Mouse (Mus musculus) intestine, postnatal 0 days (tissue): Measurements from ENCODE around the gene Scube2. TPM values are rescaled to one million over a fixed set of nuclear protein-coding genes. Genes with fewer than 3 reads are reported as not detected.

Source experiments
- ATAC-seq: fragments of 200-750 bp; cut with Nextera tagmentation; 2 replicates; pipeline ENCODE4 v1.8.0; 2017; ENCODE audit warnings: mild to moderate bottlenecking, moderate TSS enrichment, moderate library complexity
- H3K27ac ChIP-seq: fragments of 300-500 bp; sonication (generic); 2 replicates; pipeline ENCODE4 v1.5.1; 2014; ENCODE audit warnings: mild to moderate bottlenecking, low read depth, low read length, moderate library complexity
- H3K27me3 ChIP-seq: fragments of 300-500 bp; sonication (generic); replicated peaks from 2 replicates; pipeline ENCODE4 v1.6.1; 2014; ENCODE audit warnings: low read length, mixed read lengths; ENCODE audit not compliant: control insufficient read depth, insufficient read depth
- H3K36me3 ChIP-seq: fragments of 300-500 bp; sonication (generic); 2 replicates; pipeline ENCODE4 v1.6.1; 2014; ENCODE audit warnings: mild to moderate bottlenecking, moderate library complexity; ENCODE audit not compliant: control insufficient read depth, insufficient read depth
- H3K4me1 ChIP-seq: fragments of 300-500 bp; sonication (generic); replicated peaks from 2 replicates; pipeline ENCODE4 v1.6.1; 2014; ENCODE audit warnings: antibody characterized with exemption, low read length, mixed read lengths; ENCODE audit not compliant: control insufficient read depth, insufficient read depth
- H3K4me2 ChIP-seq: fragments of 300-500 bp; sonication (generic); replicated peaks from 2 replicates; pipeline ENCODE4 v1.6.1; 2014; ENCODE audit warnings: low read depth, mild to moderate bottlenecking, moderate library complexity
- H3K4me3 ChIP-seq: fragments of 300-500 bp; sonication (generic); 2 replicates; pipeline ENCODE4 v1.5.1; 2014; ENCODE audit warnings: low read depth, low read length
- H3K9ac ChIP-seq: fragments of 300-500 bp; sonication (generic); 2 replicates; pipeline ENCODE4 v1.6.1; 2014; ENCODE audit warnings: mild to moderate bottlenecking, low read depth, low read length
- H3K9me3 ChIP-seq: fragments of 300-500 bp; sonication (generic); 2 replicates; pipeline ENCODE4 v1.6.1; 2016; ENCODE audit warnings: mixed run types; ENCODE audit not compliant: control insufficient read depth
- CTCF ChIP-seq: sonication (generic); IDR thresholded peaks from 2 replicates; pipeline ENCODE4 v1.5.1; 2016; ENCODE audit warnings: low read depth, mild to moderate bottlenecking, control low read depth, antibody characterized with exemption, moderate library complexity
- WGBS: fragments of 180-500 bp; shearing (Covaris S2); extraction: QIAGEN DNeasy Blood & Tissue Kit; methylation state at CpG from one replicate; pipeline ENCODE4 v1.1.7; 2014; 5-methylcytosine and 5-hydroxymethylcytosine counted together
- polyA plus RNA-seq: library from polyadenylated mRNA; unstranded; fragments of >200 nt; fragmentation: Nextera tagmentation; extraction: Ambion mirVana; gene quantifications from 2 replicates; pipeline ENCODE4 v1.2.1, GENCODE M21; 2015

Scube2 gene
- polyA plus RNA-seq, 1 experiment from 2014 or later: 2.6 TPM

GRCm38 (mm10) chr7:109799168-109799567 lies 66.3 kb downstream of the Scube2 start:
- ATAC-seq: no peak
- Histone ChIP-seq H3K9me3 (no peaks in the 10 kb centered on the region), H3K27me3 (no peaks in the 10 kb centered on the region), H3K4me1 (no peaks in the 10 kb centered on the region), H3K4me3 (no peak overlapping the region), H3K27ac (no peak overlapping the region), H3K36me3 (no peaks in the 10 kb centered on the region), H3K4me2 (no peak overlapping the region), H3K9ac (no peak overlapping the region)
- no peak for TF ChIP-seq CTCF
- 65% methylated on average over 11 of the region's 11 CpGs for WGBS

DNA sequence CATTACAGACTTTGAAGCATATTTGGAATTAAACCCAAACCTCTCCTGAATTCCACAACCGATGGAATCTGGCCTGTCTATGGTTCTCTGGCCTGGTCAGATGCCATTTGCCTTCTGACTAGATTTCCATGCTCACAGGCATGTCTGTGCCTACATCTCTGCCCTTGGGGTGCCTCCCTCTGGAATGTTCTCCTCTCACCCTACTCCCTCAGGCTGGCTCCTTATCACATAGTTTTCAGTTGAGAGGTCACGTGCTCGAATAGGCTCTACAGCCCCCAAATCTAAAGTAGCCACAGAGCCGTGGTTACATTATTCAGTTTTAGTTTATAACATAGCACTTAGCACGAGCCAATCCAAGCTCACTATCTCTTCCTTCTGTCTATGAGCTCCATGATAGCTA lies 69.9 kb downstream of the Scube2 start:
- WGBS: 56% methylated on average over 5 of the region's 5 CpGs

DNA sequence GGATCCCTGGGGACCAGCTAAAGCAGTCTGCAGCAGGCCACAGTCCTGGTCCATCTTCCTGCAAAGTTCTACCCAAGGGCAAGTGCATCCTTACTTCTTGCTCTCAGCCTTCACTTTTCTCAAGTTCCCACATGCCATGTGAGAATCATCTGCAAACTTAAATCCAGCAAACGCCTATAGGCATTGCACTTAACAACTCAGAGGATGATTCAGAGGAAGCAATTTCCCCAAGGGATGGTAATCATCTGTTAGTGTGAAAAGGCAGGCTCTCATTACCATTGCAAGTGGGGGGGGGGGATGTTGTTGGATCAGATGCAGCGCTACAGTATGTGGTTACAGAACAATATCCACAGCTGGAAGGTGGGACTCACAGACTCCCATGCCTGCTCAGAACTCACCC lies 70.9 kb downstream of the Scube2 start:
- WGBS: 68% methylated on average over 2 of the region's 2 CpGs
- no peaks in the 10 kb centered on the region for H3K4me1 ChIP-seq
- no peak for ATAC-seq
- TF ChIP-seq CTCF: no peak
- no peak overlapping the region for H3K9ac ChIP-seq
- no peak overlapping the region for H3K4me3 ChIP-seq
- H3K27me3 ChIP-seq: no peaks in the 10 kb centered on the region
- no peak overlapping the region for H3K27ac ChIP-seq
- no peaks in the 10 kb centered on the region for H3K9me3 ChIP-seq
- no peaks in the 10 kb centered on the region for H3K36me3 ChIP-seq
- H3K4me2 ChIP-seq: no peak overlapping the region

More for the DNA sequence above, 69.9 kb downstream of the Scube2 start:
- no peak for TF ChIP-seq CTCF
- no peaks in the 10 kb centered on the region for H3K36me3 ChIP-seq
- H3K27me3 ChIP-seq: no peaks in the 10 kb centered on the region
- no peak overlapping the region for H3K4me3 ChIP-seq
- no peak overlapping the region for H3K27ac ChIP-seq
- H3K9me3 ChIP-seq: no peaks in the 10 kb centered on the region
- H3K9ac ChIP-seq: no peak overlapping the region
- H3K4me2 ChIP-seq: no peak overlapping the region
- H3K4me1 ChIP-seq: no peaks in the 10 kb centered on the region
- ATAC-seq: no peak

DNA sequence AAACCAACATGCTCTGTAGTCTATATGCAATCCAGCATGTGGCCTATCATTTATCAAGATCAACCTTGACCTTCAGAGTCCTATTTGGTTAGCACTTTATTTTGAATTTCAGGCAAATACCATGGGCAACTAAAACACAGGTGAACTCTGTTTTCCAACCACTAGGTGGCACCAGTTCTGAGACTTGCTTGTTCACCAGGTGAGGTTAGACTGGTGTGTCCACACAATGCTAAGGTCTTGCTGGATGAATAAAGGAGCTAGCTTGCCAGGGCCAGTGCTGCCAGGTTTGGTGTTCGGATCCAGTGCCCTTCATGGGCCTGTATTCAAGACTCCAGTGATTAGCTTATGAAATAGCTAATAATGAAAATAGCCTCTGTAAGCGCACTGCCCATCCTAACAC lies 72.7 kb downstream of the Scube2 start:
- no peaks in the 10 kb centered on the region for H3K27me3 ChIP-seq
- H3K4me3 ChIP-seq: no peak overlapping the region
- H3K4me1 ChIP-seq: no peaks in the 10 kb centered on the region
- H3K36me3 ChIP-seq: no peaks in the 10 kb centered on the region
- H3K9me3 ChIP-seq: no peaks in the 10 kb centered on the region
- peak; percentile 85 for TF ChIP-seq CTCF
- no peak overlapping the region for H3K4me2 ChIP-seq
- no peak overlapping the region for H3K9ac ChIP-seq
- ATAC-seq: no peak
- WGBS: 74% methylated on average over 2 of the region's 2 CpGs
- no peak overlapping the region for H3K27ac ChIP-seq

DNA sequence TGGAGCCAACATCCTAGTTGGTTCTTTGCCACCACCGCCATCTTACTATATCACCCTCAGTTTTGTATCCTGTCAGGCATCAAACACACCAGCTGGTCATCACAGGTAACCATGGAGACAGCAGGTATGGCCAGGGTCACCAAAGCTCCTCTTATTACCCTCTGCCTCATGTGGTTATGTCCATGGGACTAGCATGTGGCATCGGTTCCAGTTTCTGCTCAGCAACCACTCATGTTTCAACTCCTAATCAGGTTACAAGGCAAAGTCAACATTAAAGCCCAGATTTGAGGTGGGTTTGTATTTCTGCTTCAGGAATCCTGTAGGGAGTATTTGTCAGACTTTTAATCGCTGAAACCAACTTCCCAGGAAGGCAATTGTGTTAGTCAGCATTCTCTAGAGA lies 74.7 kb downstream of the Scube2 start:
- Histone ChIP-seq H3K9me3 (no peaks in the 10 kb centered on the region), H3K4me2 (no peak overlapping the region), H3K4me3 (no peak overlapping the region), H3K27me3 (no peaks in the 10 kb centered on the region), H3K4me1 (no peaks in the 10 kb centered on the region), H3K27ac (no peak overlapping the region), H3K9ac (no peak overlapping the region), H3K36me3 (no peaks in the 10 kb centered on the region)
- WGBS: 56% methylated on average over 3 of the region's 3 CpGs
- no peak for ATAC-seq
- no peak for TF ChIP-seq CTCF

DNA sequence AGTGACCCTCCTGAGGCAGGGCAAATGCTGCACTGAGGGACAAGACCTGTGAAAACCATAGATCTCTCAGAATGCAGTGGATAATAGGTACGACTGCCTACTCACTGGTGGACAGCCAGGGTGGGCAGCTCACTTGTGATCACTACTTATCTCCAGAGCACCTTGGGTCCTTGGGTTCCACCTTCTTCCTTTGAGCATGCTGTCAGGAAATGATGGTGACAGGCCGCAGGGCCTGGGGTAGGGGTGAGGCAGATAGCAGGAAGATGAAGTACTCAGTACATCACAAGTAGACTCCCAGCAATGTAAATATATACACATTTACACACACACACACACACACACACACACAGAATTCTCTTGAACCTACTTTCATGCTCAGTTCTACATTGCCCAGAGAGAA lies 77.6 kb downstream of the Scube2 start:
- 0 out of 2 replicates have a peak, but pooled peaks cover 5% of the 10 kb centered on the region for H3K27me3 ChIP-seq
- no peaks in the 10 kb centered on the region for H3K9me3 ChIP-seq
- H3K9ac ChIP-seq: no peak overlapping the region
- WGBS: 79% methylated on average over 2 of the region's 2 CpGs
- no peaks in the 10 kb centered on the region for H3K36me3 ChIP-seq
- no peak overlapping the region for H3K27ac ChIP-seq
- TF ChIP-seq CTCF: no peak
- H3K4me3 ChIP-seq: no peak overlapping the region
- no peaks in the 10 kb centered on the region for H3K4me1 ChIP-seq
- no peak overlapping the region for H3K4me2 ChIP-seq
- no peak for ATAC-seq

DNA sequence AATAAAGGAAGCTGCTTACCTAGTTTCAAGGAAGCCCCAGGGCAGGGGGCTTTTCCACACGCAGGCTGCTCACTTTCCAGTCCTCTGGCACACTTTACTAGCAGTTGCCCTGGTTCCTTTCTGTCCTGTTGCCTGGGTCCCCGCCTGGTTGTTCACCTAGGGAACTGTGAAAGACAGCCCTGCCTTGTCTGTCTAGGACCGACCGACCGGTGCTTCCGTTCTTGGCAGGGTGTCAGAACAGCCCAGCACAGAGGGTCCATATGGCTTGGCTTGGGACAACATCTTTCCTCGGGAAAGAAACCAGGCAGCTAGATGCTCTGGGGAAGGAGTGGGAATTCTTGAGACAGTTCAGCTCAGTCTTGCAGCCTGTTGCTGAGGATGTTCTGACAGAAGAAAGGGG lies 82.2 kb downstream of the Scube2 start:
- H3K4me2 ChIP-seq: no peak overlapping the region
- no peak overlapping the region for H3K9ac ChIP-seq
- no peak for TF ChIP-seq CTCF
- H3K4me1 ChIP-seq: peaks cover 4% of the 10 kb centered on the region; the same call in 1 of the 2 replicates
- 34% methylated on average over 7 of the region's 7 CpGs for WGBS
- ATAC-seq: no peak
- peaks cover 35% of the 10 kb centered on the region for H3K27me3 ChIP-seq
- H3K9me3 ChIP-seq: no peaks in the 10 kb centered on the region
- H3K4me3 ChIP-seq: no peak overlapping the region
- no peaks in the 10 kb centered on the region; the same call in 1 of the 2 replicates for H3K36me3 ChIP-seq
- H3K27ac ChIP-seq: no peak overlapping the region
